Mouse (Mus musculus) lung, postnatal 0 days (tissue): ENCODE results near the gene Mtif2. TPM values are rescaled to one million over a fixed set of nuclear protein-coding genes. Genes with fewer than 3 reads are reported as not detected.

Experiments
- ATAC-seq: fragments of 200-750 bp; cut with Nextera tagmentation; 2 replicates; pipeline ENCODE4 v1.8.0; 2017; ENCODE audit warnings: moderate library complexity
- DNase-seq: peaks from one replicate; pipeline ENCODE4 v3.0.0-alpha.2; 2016; ENCODE audit warnings: low spot score
- H3K27ac ChIP-seq: fragments of 300-500 bp; sonication (generic); 2 replicates; pipeline ENCODE4 v1.5.1; 2014; ENCODE audit warnings: antibody characterized with exemption, mild to moderate bottlenecking, low read length, mixed read lengths
- H3K27me3 ChIP-seq: fragments of 300-500 bp; sonication (generic); replicated peaks from 2 replicates; pipeline ENCODE4 v1.6.1; 2014; ENCODE audit warnings: low read length, mixed read lengths; ENCODE audit not compliant: insufficient read depth
- H3K36me3 ChIP-seq: fragments of 300-500 bp; sonication (generic); 2 replicates; pipeline ENCODE4 v1.6.1; 2014; ENCODE audit warnings: low read length, mixed read lengths; ENCODE audit not compliant: insufficient read depth
- H3K4me1 ChIP-seq: fragments of 300-500 bp; sonication (generic); 2 replicates; pipeline ENCODE4 v1.6.1; 2014; ENCODE audit warnings: antibody characterized with exemption, low read depth, low read length, mixed read lengths; ENCODE audit not compliant: insufficient read depth
- H3K4me2 ChIP-seq: fragments of 300-500 bp; sonication (generic); replicated peaks from 2 replicates; pipeline ENCODE4 v1.6.1; 2014; ENCODE audit warnings: low read depth, mild to moderate bottlenecking, low read length, moderate library complexity, mixed read lengths
- H3K4me3 ChIP-seq: fragments of 300-500 bp; sonication (generic); 2 replicates; pipeline ENCODE4 v1.5.1; 2014; ENCODE audit warnings: low read depth, low read length
- H3K9ac ChIP-seq: fragments of 300-500 bp; sonication (generic); replicated peaks from 2 replicates; pipeline ENCODE4 v1.6.1; 2014; ENCODE audit warnings: low read depth, mild to moderate bottlenecking
- H3K9me3 ChIP-seq: fragments of 300-500 bp; sonication (generic); 2 replicates; pipeline ENCODE4 v1.6.1; 2016; ENCODE audit warnings: low read length, mixed read lengths
- CTCF ChIP-seq: IDR thresholded peaks from 2 replicates; pipeline ENCODE4 v1.5.1; 2016; ENCODE audit warnings: antibody characterized with exemption, mild to moderate bottlenecking
- EP300 ChIP-seq: IDR thresholded peaks from 2 replicates; pipeline ENCODE4 v1.6.1; 2016; ENCODE audit warnings: antibody characterized with exemption, mild to moderate bottlenecking, control low read depth
- WGBS: fragments of 180-500 bp; shearing (Covaris S2); extraction: QIAGEN DNeasy Blood & Tissue Kit; methylation state at CpG from one replicate; pipeline ENCODE4 v1.1.7; 2014; 5-methylcytosine and 5-hydroxymethylcytosine counted together
- polyA plus RNA-seq: library from polyadenylated mRNA; unstranded; fragments of >200 nt; fragmentation: Nextera tagmentation; extraction: Ambion mirVana; gene quantifications from 2 replicates; pipeline ENCODE4 v1.2.1, GENCODE M21; 2015

Gene Mtif2
- polyA plus RNA-seq, 1 experiment from 2014 or later, result 23.8 TPM

DNA sequence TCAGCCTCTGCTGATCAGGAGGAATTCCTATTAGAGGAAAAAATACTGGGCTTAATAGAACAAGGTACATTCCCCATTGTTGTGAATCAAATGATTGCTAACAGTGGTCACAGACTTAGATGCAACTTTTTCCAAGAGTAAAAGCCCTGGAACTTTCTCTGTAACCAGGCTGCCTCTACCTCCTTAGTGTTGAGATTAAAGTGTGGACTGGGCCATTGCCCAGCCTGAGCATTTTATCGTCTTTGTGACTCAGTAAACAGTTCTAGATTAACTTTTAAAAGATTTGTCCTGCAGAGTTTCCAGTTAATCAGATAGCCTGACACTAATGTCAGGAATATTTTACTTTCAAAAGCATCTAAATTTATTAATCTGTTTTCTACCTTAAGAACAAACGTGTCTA lies 20.6 kb downstream of the Mtif2 start:
- WGBS, result 6% methylated on average over 2 of the region's 2 CpGs
- Histone ChIP-seq H3K27ac (0 out of 2 replicates have a peak overlapping the region, but pooled peaks have one; percentile 76), H3K4me2 (peak overlapping the region; percentile 70), H3K9me3 (no peaks in the 10 kb centered on the region), H3K27me3 (no peaks in the 10 kb centered on the region), H3K4me3 (peak overlapping the region; percentile 79), H3K4me1 (peaks cover 3% of the 10 kb centered on the region; the same call in 1 of the 2 replicates), H3K9ac (peak overlapping the region; percentile 84), H3K36me3 (peaks cover 5% of the 10 kb centered on the region; the same call in 1 of the 2 replicates)
- TF ChIP-seq CTCF, result no peak
- no peak for TF ChIP-seq EP300
- DNase-seq (no peak), ATAC-seq (no peak)

DNA sequence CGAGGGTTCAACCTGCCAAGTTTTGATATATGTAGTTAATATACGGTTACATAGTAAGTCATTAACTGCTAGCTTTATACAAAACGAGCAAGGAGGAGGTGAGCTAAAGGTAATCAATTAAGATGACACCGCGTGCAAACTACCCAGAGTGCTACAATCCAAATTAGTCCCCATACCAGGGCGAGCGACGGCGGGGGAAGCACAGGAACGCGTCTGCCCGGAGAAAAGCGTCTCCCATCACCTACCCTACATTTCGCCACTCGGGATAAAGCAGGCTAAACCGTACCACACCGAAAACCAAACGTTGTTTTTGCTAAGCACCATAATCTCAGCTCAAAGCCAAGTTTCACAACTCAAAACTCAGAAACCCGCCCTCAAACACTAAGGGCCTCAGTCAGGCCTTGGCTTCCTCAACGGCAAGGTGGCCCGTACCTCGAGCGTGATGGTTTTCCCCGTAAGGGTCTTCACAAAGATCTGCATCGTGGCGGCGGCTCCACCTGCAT lies 21.1 kb downstream of the Mtif2 start:
- H3K4me3 ChIP-seq, result peak overlapping the region; percentile 79
- peak overlapping the region; percentile 70 for H3K4me2 ChIP-seq
- no peaks in the 10 kb centered on the region for H3K9me3 ChIP-seq
- WGBS, result under 1% methylated on average over 27 of the region's 27 CpGs
- TF ChIP-seq CTCF (no peak), EP300 (no peak)
- peak overlapping the region; percentile 76 for H3K27ac ChIP-seq
- DNase-seq (no peak), ATAC-seq (peak; percentile 42)
- H3K4me1 ChIP-seq, result peaks cover 3% of the 10 kb centered on the region; the same call in 1 of the 2 replicates
- H3K27me3 ChIP-seq, result no peaks in the 10 kb centered on the region
- peak overlapping the region; percentile 84 for H3K9ac ChIP-seq
- H3K36me3 ChIP-seq, result peaks cover 5% of the 10 kb centered on the region; the same call in 1 of the 2 replicates

DNA sequence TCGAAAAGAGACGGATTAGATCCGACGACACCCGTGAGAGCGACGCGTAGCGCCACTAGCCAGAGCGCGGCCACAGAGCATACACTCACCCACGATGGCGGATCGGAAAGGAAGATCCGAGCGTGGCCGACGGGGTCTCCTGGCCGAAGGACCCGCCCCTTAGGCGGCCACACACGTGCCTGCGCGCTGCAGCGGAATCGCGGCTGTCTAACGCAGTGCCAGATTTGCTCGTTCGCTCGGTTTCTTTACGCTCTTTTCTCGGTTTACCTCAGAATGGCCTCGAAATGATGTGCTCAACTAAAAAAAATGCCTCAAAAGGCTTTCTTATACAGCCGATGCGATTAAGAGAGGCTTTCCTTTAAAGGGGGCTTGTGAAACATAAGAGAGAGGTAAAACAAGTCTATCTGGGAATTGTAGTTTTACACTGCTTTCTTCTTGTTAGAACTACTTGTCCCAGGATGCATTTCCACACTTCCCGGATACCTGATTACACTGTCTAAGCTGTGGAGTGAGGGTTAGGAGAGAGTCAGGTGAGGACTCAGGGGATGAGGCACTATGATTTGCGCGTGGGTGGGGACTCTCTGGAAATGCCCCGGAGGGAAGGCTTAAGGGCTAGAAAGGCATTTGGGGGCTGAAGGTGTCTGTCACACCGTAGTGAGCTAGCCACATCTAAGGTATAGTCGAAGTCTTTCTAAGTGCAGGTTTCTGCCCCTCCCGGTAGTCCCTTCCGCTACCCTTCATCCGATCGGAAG lies 21.7 kb downstream of the Mtif2 start, which contains the start of the genes Clhc1 and Rps27a:
Gene Clhc1, plus strand, starts transcription at position 199 of the 752 bp plus-strand sequence.
Gene Rps27a, minus strand, starts transcription at position 358 of the 752 bp plus-strand sequence.
- Histone ChIP-seq H3K4me3 (peak within 1 kb of the TSS; percentile 79), H3K9me3 (no peaks in the 10 kb centered on the region), H3K4me1 (peaks cover 3% of the 10 kb centered on the region; the same call in 1 of the 2 replicates), H3K27me3 (no peaks in the 10 kb centered on the region), H3K36me3 (peaks cover 5% of the 10 kb centered on the region; the same call in 1 of the 2 replicates), H3K27ac (peak within 1 kb of the TSS; percentile 76), H3K9ac (peak within 1 kb of the TSS; percentile 84), H3K4me2 (peak within 1 kb of the TSS; percentile 70)
- TF ChIP-seq CTCF, result peak; percentile 35; the same call in 1 of the 2 replicates
- peak; percentile 82; the same call in 1 of the 2 replicates for TF ChIP-seq EP300
- DNase-seq (peak; percentile 97), ATAC-seq (peak; percentile 97)
- WGBS, result under 1% methylated on average over 46 of the region's 46 CpGs

DNA sequence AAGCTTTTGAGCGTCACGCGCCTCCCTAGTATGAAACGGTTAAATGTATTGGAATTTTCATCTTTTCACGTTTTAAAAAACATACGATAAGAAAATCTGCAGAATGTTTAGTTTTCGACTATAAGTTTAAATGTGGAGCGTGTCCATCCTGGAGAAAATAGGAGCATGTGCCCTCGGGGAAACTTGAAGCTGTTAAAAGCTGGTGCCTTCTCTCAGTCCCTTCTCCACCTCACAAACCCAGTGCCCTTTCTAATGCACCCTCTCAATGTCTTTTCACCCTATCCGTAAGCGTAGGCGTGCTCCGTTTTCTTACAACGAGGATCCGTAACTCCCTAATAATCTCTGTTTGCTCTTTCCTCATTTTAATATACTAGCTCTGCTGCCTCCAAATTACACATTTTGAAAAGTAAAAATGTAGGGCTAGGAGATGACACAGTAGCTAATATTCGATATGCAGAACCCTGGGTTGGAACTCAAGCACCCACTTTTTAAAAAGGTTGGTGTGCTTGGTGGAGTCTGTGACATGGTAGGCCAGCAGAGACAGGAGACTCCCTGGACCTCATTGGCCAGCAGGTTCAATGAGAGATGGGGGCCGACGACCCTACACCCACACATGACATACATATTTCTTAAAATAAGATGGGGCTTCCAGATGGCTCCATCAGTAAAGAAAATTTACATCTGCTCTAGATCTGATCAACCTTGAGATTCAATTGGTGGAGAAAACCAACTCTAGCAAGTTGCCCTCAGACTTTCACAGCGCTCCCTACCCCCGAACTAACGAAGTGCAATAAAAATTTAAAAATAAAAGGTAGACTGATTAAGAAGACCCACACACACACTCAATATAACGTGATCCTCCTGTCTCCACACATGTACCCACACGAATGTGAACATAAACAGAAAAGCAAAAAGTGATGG lies 22.6 kb downstream of the Mtif2 start:
- peaks cover 5% of the 10 kb centered on the region; the same call in 1 of the 2 replicates for H3K36me3 ChIP-seq
- H3K27me3 ChIP-seq, result no peaks in the 10 kb centered on the region
- ATAC-seq (no peak), DNase-seq (no peak)
- peak overlapping the region; percentile 70 for H3K4me2 ChIP-seq
- no peaks in the 10 kb centered on the region for H3K9me3 ChIP-seq
- peak overlapping the region; percentile 76; the same call in 1 of the 2 replicates for H3K27ac ChIP-seq
- 18% methylated on average over 23 of the region's 23 CpGs for WGBS
- H3K4me3 ChIP-seq, result peak overlapping the region; percentile 79
- TF ChIP-seq CTCF (no peak), EP300 (no peak)
- peak overlapping the region; percentile 84 for H3K9ac ChIP-seq
- H3K4me1 ChIP-seq, result peaks cover 3% of the 10 kb centered on the region; the same call in 1 of the 2 replicates

DNA sequence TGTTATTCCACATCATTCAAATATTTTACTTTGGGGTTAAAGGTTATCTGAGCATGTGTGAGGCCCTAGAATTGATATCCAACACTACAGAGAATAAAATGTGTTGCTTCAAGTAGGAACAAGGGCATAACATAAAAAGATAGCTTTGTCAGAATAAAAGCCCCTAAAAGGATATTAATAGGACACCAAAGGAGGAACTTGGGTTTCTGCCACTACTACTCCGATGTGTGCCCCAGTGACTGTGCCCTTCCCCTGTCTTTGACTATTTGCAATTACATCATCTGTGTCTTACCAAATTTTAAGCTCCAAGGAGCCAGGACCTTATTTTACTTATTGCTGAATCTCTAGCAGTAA lies 23.2 kb downstream of the Mtif2 start:
- Histone ChIP-seq H3K27ac (no peak overlapping the region), H3K4me3 (no peak overlapping the region), H3K4me2 (no peak overlapping the region), H3K36me3 (peaks cover 5% of the 10 kb centered on the region; the same call in 1 of the 2 replicates), H3K27me3 (no peaks in the 10 kb centered on the region), H3K9me3 (no peaks in the 10 kb centered on the region), H3K4me1 (peaks cover 3% of the 10 kb centered on the region; the same call in 1 of the 2 replicates), H3K9ac (no peak overlapping the region)
- WGBS, result 46% methylated on average over 1 of the region's 1 CpGs
- TF ChIP-seq CTCF (no peak), EP300 (no peak)
- ATAC-seq (no peak), DNase-seq (peak; percentile 30)
